Mouse (Mus musculus): ENCODE results near the gene Tusc2.

- TF ChIP-seq CTCF (IDR thresholded peaks at IDR 0.05; ENCODE audit: control insufficient read depth, insufficient read depth, low read length) (no peak), POLR2A (IDR thresholded peaks at IDR 0.05; ENCODE audit: borderline replicate concordance, control insufficient read depth, low read depth, low read length) (no peak)
Measured at GRCm38 (mm10) chr9:107543299-107543698, 19.8 kb upstream of the Tusc2 start.

Measured in bone marrow, adult 2 months (tissue).